Mouse (Mus musculus): ENCODE measurements around the gene RPS10-NUDT3.

DNA sequence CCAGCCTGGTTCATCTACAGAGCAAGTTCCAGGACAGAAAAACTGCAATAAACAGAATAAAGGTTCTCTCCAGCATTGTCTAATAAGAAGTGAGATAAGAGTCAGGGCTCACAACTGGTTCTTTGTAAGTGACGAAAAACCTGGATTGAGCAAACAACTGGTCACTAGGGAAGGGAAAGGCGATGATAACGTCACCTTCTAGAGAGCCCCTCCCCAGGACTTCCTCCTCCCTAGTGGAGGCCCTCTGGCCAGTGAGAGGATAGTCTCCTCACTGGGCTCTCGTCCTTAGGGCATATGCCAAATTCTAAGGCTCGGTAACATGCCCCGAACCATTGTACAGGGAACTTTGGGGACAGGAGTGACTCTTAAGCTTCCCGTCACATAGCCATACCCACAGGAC lies 59.0 kb downstream of the RPS10-NUDT3 start:
- no peak for TF ChIP-seq CTCF (IDR thresholded peaks at IDR 0.05; ENCODE audit: low read depth)
- TF ChIP-seq EP300 (optimal IDR thresholded peaks at IDR 0.05): no peak

Data from stomach, postnatal 0 days (tissue).